Mouse (Mus musculus): ENCODE results near the gene Gm4787. TPM values are rescaled to one million over a fixed set of nuclear protein-coding genes. Genes with fewer than 3 reads are reported as not detected.
"Not testable (repeated sequence)": the region's sequence is repeated elsewhere in the genome, so short reads cannot be mapped to it uniquely, and the experiment has no call there.

The Gm4787 gene
- 1 to 10 TPM; 1.2 to 1.8 TPM for total RNA-seq (2021)
- long read RNA-seq, experiment 1 = 0 reads
- long read RNA-seq, experiment 2 = 0 reads

DNA sequence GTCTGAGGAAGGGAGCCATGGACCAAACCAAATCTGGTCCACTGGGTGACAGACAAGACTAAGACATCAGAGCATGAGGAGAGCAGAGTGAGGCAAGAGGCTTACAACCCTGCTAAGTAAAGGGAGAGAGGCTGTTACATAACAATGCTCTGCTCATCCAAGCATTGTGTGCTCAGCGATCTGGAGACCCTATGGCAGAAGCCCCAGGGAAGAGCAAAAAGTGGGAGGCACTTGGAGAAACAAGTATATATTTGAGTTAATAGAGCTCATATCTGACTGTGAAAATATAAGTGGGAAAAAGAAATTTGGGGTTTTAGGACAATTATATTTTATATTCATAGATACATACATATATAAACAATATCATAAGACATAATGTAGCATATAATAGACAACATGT is at the start of gene Gm4787:
Gm4787 (minus strand) TSS at position 101 of the 400 bp plus-strand sequence.
- not testable (repeated sequence) for DNase-seq (ENCODE audit: low spot score in 2 of 2)

DNA sequence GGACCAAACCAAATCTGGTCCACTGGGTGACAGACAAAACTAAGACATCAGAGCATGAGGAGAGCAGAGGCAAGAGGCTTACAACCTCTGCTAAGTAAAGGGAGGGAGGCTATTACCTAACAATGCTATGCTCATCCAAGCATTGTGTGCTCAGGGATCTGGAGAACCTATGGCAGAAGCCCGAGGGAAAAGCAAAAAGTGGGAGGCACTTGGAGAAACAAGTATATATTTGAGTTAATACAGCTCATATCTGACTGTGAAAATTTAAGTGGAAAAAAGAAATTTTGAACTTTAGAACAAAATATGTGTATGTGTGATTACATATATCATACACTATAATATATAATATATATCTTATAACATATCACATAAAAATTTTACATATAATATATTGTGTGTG is 42.6 kb upstream of the Gm4787 start, which contains the start of gene Adam4:
Adam4 (minus strand) TSS at position 101 of the 400 bp plus-strand sequence.
- DNase-seq (ENCODE audit: low spot score in 2 of 2) = no peak

DNA sequence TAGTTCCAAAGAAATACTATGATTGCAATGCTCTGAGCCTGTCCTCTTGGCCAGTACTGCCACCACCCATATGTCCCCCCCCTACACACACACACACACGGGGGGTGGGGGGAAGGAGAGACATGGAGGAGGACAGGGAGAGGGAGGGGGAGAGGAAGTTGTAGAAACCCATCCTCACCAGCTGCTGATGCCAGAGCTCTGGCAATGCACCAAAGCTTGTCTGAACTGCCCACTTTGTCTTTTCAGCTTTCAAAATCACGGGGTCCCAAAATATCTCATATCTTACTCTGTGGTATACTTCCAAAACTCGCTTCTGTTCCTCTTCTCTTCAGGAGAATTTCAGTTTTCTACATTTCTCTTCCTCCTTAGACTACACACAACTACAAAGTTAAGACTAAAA is 33.9 kb upstream of the Gm4787 start:
- no peak for DNase-seq (ENCODE audit: low spot score in 2 of 2)

DNA sequence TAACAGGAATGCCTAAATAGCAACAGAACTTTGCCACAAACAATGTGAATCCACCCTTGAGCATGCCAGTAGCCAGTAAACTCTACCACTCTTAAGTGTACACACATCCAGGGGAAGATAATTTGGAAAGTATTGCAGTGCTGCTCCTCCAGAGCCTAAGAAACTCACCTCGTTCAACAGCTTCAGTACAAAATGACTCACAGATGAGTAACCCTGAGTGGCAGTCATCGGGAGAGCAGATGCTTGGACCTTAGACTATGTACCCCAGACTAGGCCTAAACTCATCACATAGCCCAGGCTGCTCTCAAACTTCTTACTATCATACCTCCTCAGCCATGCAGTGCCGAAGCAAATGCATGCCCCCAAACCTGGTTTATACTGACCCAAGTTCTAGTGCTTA is 29.7 kb upstream of the Gm4787 start:
- DNase-seq (ENCODE audit: low spot score in 2 of 2) = no peak

DNA sequence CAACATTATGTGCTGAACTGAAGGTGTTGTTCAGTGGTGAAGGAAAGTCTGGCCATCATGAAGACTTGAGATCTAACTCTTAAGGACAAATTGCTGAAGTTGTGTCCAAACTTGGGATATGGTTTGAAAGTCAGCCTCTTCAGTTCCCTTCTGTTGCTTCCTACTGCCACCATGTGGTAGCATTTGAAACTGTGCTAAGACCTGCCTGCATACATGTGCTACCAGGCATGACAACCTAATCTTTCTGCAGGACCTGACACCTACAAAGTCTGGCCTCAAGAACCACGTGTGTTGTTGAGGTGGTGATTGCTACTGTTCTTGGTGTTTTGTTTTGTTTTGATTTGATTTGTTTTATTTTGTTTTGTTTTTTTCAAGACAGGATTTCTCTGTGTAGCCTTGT is 22.9 kb upstream of the Gm4787 start:
- peak in 1 of 2 experiments; percentile 44 for DNase-seq (ENCODE audit: low spot score in 2 of 2)

DNA sequence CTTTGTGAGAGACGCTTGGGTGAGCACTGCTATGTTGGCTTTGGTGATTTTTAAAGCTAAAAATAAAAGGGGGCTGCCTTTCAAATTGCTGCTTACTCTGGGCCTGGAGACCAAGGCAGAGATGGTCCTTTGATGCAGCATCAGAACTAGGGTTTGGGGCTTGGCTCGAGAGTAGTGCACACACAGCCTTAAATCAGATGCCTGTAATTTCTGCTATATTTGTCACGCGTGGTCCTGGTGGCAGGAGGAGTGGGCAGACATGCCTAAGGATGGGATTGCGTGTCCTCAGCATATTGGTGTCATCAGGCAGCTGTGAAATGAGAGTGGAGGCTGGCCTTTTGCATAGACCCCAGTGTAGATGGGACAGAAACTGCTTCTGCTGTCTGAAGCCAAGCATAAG is 45.4 kb downstream of the Gm4787 start:
- no peak for DNase-seq (ENCODE audit: low spot score in 2 of 2)

GRCm38 (mm10) chr12:81332875-81333421 is 46.3 kb downstream of the Gm4787 start, which contains the start of gene Slc8a3:
Gene Slc8a3 (minus strand): TSS chr12:81333180.
- peak; percentile 40 for DNase-seq (ENCODE audit: low spot score in 2 of 2)

DNA sequence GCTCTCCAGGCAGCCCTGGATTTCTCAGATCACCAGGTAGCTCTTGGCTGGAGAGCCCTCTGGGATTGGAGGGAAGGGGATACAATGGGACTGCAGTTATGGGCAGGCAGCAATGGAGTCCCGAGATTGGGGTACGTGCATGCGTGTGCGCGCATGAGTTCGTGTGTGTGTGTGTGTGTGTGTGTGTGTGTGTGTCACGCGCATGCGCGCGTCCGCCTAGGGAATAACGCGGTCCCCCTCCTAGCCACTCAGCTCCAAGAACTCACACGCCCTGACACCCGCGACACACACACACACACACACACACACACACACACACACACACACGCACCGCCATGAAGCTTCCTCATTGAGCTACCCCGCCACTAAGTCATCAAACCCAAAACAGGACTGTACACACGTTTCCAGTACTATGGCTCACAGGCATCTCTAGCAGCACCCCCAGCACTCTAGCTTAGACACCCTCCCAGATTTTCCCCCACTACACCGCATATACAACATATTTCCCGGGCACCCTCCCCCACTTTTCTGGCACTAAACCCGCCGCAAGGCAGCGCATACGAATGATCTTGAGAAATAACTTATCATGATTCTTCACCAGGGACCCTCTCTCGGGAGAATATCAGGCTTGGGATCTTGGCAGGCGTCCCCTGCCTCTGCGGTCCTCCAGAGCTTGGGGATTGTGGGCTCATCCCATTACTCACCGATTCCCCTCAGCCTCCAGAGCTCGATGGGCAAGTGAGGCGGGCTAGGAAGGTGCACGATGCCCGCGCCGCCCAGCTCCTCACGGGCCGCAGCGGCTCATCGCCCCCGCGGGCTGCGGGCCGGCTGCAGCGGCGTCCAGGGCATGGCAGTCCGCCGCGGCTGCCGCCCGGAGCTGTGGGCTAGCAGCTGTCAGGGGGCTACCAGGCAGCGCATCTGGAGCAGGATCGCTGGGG is 47.1 kb downstream of the Gm4787 start:
- DNase-seq (ENCODE audit: low spot score in 2 of 2) = peak in 1 of 2 experiments; percentile 31

DNA sequence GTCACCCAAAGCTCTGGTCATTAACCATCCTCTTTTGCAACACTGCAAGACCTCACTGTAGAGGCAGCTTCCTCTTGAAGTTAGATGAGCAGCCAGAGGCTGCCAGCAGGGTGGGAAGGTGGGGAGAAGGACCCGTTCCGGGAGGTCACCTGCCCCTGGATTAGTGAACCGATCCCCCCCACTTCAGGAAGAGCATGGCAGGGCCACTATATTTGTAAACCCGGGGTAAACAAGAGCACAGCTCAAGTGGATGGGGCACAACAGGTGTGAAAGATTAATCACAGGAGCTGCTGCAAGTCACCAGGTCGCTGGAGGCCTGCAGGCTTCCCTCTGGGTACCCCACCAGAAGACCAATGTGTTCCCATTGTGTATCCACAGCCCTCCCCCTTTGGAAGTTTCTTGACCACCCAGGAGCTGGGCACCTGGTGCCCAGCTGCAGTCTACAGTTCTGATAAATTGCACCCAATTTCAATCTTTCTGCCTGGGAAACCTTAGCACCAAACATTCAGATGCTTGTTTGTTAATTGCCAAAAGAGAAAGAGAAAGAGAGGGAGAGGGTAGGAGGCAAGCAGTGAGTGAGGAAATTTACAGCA is 48.1 kb downstream of the Gm4787 start:
- DNase-seq (ENCODE audit: low spot score in 2 of 2) = no peak

Other genes starting within 250 kb of the Gm4787 start
- gene Slc8a3, start 46.3 kb downstream of the Gm4787 start, total RNA-seq (2021) = 10 to 100 TPM; 50.0 to 52.4 TPM
- gene Adam4, start 42.5 kb upstream of the Gm4787 start, total RNA-seq (2021) = 1 to 10 TPM; 1.6 to 2.0 TPM
- gene Cox16, start 105.7 kb upstream of the Gm4787 start, total RNA-seq (2021) = 10 to 100 TPM; 74.7 to 83.9 TPM
- gene Gm20498, start 153.4 kb upstream of the Gm4787 start, total RNA-seq (2021) = 10 to 100 TPM; 23.2 to 28.2 TPM
- 10 to 100 TPM; 21.6 to 26.7 TPM for gene Synj2bp, start 153.4 kb upstream of the Gm4787 start, total RNA-seq (2021)
- under 1 TPM in 1 of 2 experiments, not detected in 1; 0.16 TPM for gene Adam21, start 189.0 kb upstream of the Gm4787 start, total RNA-seq (2021)
- gene Med6, start 215.5 kb upstream of the Gm4787 start, total RNA-seq (2021) = 10 to 100 TPM; 25.8 to 27.0 TPM

Data from gastrocnemius, postnatal 4 days (tissue).